Mouse (Mus musculus) heart, embryonic 11.5 days (tissue): Measurements from ENCODE around the gene Ppp3r1. TPM values are rescaled to one million over a fixed set of nuclear protein-coding genes. Genes with fewer than 3 reads are reported as not detected.
A peak's percentile ranks its signal among the peaks of the same experiment; 100 is the strongest.

ENCODE experiments used
- ATAC-seq: fragments of 200-750 bp; cut with Nextera tagmentation; replicated peaks from 2 replicates; pipeline ENCODE4 v1.8.0; 2017; ENCODE audit warnings: moderate library complexity; ENCODE audit not compliant: insufficient number of reproducible peaks, low FRiP score, low TSS enrichment
- H3K27ac ChIP-seq: fragments of 300-500 bp; sonication (generic); 2 replicates; pipeline ENCODE4 v1.5.1; 2014; ENCODE audit warnings: mild to moderate bottlenecking, low read depth, low read length
- H3K27me3 ChIP-seq: fragments of 300-500 bp; sonication (generic); 2 replicates; pipeline ENCODE4 v1.6.1; 2014; ENCODE audit warnings: mild to moderate bottlenecking, low read length, mixed read lengths; ENCODE audit not compliant: control insufficient read depth, insufficient read depth
- H3K36me3 ChIP-seq: fragments of 300-500 bp; sonication (generic); 2 replicates; pipeline ENCODE4 v1.6.1; 2014; ENCODE audit warnings: mild to moderate bottlenecking, low read length, moderate library complexity, mixed read lengths; ENCODE audit not compliant: control insufficient read depth, insufficient read depth
- H3K4me1 ChIP-seq: fragments of 300-500 bp; sonication (generic); 2 replicates; pipeline ENCODE4 v1.6.1; 2014; ENCODE audit warnings: low read length; ENCODE audit not compliant: control insufficient read depth, insufficient read depth
- H3K4me2 ChIP-seq: fragments of 300-500 bp; sonication (generic); 2 replicates; pipeline ENCODE4 v1.6.1; 2014; ENCODE audit warnings: mild to moderate bottlenecking, moderate library complexity
- H3K4me3 ChIP-seq: fragments of 300-500 bp; sonication (generic); 2 replicates; pipeline ENCODE4 v1.5.1; 2014; ENCODE audit warnings: low read depth, low read length
- H3K9ac ChIP-seq: fragments of 300-500 bp; sonication (generic); 2 replicates; pipeline ENCODE4 v1.6.1; 2014; ENCODE audit warnings: mild to moderate bottlenecking, low read depth, low read length, moderate library complexity
- H3K9me3 ChIP-seq: fragments of 300-500 bp; sonication (generic); replicated peaks from 2 replicates; pipeline ENCODE4 v1.6.1; 2016; ENCODE audit warnings: low read length; ENCODE audit not compliant: control insufficient read depth
- WGBS: fragments of 180-500 bp; shearing (Covaris S2); extraction: QIAGEN DNeasy Blood & Tissue Kit; methylation state at CpG from one replicate; pipeline ENCODE4 v1.1.7; 2014; ENCODE audit not compliant: insufficient replicate concordance; 5-methylcytosine and 5-hydroxymethylcytosine counted together
- polyA plus RNA-seq: library from polyadenylated mRNA; unstranded; fragments of >200 nt; fragmentation: Nextera tagmentation; extraction: Ambion mirVana; gene quantifications from 2 replicates; pipeline ENCODE4 v1.2.1, GENCODE M21; 2014

The Ppp3r1 gene
- 75.5 and 83.9 TPM in 2 replicates for polyA plus RNA-seq

DNA sequence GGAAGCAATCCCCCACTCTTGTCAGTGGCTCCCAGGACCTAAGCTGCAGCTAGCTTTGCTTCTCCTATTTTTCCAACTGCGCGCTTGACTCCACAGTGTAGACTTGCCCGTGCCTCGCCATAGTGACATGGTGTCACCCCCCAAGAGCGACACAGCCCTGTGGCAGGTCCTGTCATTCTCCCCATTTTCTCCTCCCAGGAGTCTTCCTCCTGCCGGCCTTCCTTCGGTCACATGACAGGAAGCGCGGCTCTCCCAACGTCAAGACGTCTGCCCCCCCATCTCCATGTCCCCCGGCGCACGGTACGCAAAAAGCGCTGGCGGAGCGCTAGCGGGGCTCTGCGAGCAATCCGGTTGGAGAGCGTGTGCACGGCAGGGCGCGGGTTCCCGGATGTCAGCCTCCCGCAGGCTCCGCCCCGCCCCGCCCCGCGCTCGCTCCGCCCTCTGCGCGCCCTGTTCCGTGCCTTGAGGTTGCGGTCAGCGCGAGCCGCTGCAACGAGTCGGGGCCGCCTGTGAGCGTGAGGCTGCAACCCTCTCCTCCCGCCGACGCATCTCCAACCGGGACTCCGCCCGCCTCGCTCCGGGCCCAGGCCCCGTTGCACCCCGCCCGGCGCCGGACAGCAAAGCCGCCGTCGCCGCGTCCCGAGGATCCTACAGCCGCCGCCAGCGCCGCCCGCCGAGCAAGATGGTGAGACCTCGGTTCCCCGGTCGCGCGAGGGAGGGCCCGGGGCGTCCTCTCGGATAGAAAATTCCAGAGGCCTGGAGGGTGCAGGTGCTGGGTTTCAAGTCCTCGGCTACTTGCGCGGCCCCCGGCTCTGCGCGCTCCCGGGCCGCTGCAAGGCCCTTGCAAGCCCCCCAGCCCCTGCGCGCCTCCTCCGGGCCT is at the start of gene Ppp3r1:
TSS of gene Ppp3r1 (plus strand) at position 406 of the 880 bp plus-strand sequence.
- H3K27me3 ChIP-seq, result no peaks in the 10 kb centered on the region
- peak; percentile 99 for ATAC-seq
- peaks cover 17% of the 10 kb centered on the region for H3K4me1 ChIP-seq
- H3K9me3 ChIP-seq, result no peaks in the 10 kb centered on the region
- WGBS, result under 1% methylated on average over 80 of the region's 89 CpGs
- H3K4me3 ChIP-seq, result peak within 1 kb of the TSS; percentile 99
- H3K36me3 ChIP-seq, result no peaks in the 10 kb centered on the region
- peak within 1 kb of the TSS; percentile 96 for H3K27ac ChIP-seq
- H3K9ac ChIP-seq, result peak within 1 kb of the TSS; percentile 98
- peak within 1 kb of the TSS; percentile 86 for H3K4me2 ChIP-seq

DNA sequence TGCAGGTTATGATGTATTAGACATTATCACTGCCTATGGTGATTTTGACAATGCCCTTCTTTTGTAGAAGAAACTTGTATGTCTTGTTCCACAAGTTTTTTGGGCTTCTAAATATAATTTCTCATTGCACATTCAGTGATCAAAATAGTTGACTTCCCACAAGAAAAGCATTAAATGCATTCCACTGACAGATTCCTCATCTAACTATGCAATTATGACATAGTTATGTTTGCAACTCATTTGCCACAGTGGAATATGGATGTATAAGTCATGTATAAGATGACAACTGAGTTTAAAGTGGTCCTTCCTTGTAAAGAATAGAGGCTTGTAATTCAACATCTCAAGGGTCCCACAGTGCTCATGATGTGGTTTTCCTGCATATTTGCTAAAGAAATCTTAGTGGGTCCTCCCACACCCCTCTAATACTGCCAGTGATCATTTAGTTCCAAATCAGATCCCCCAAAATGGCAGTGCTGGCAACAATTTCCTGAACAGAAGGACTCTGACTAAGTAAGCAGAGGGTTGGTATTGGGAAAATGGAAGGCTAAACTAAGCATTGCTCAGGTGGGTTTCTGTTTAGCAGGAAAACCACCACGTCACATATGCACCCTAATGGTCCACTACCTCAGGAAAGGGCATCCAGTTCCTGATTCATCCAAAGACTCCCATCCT is 46.5 kb upstream of the Ppp3r1 start:
- Histone ChIP-seq H3K9ac (no peak overlapping the region), H3K4me1 (no peaks in the 10 kb centered on the region), H3K27ac (no peak overlapping the region), H3K36me3 (no peaks in the 10 kb centered on the region), H3K4me2 (no peak overlapping the region), H3K27me3 (no peaks in the 10 kb centered on the region), H3K9me3 (no peaks in the 10 kb centered on the region), H3K4me3 (no peak overlapping the region)
- WGBS, result 72% methylated on average over 1 of the region's 1 CpGs
- ATAC-seq, result no peak

DNA sequence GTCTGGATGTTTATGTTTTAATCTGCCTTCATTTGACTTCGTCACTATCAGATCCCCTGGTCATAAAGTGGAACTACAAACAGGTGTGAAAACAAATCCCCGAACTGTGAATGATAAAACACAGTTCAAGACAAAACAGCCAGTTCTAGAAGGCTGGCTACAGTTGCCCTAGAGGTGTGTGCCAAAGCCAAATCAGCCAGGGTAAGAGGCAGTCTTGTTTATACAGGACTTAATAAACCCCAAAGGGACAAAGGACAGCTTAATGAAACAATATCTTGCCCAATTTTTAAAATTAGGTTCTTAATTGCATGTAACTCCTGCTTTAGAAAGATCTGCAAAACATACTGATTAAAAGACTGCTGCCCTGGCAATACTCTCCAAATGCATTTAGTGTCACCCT is 32.6 kb upstream of the Ppp3r1 start:
- 53% methylated on average over 2 of the region's 2 CpGs for WGBS
- Histone ChIP-seq H3K27me3 (no peaks in the 10 kb centered on the region), H3K4me3 (no peak overlapping the region), H3K9me3 (no peaks in the 10 kb centered on the region), H3K4me2 (no peak overlapping the region), H3K27ac (no peak overlapping the region), H3K4me1 (no peaks in the 10 kb centered on the region), H3K9ac (no peak overlapping the region), H3K36me3 (no peaks in the 10 kb centered on the region)
- ATAC-seq, result no peak

DNA sequence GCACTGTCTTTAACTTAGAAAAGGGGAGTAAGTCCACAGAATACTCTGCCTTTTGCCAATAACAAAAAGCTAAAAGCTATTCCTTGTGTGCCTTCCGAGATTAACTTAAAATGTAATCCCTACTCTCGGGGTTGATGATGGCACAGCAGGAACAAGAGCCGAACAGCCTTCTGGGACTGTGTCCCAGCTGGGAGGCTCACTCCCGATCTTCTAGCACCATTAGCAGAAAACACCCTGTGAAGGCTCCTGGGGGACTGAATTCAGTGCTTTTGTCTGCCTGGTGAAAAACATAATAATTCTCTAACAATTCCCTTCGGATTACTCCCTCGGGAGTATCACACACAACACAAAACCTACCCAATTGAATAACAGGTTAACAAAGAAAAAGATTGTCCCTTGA is 23.4 kb upstream of the Ppp3r1 start:
- H3K4me3 ChIP-seq, result no peak overlapping the region
- WGBS, result 35% methylated on average over 6 of the region's 6 CpGs
- no peaks in the 10 kb centered on the region for H3K4me1 ChIP-seq
- H3K27me3 ChIP-seq, result no peaks in the 10 kb centered on the region
- no peaks in the 10 kb centered on the region for H3K36me3 ChIP-seq
- no peak overlapping the region for H3K4me2 ChIP-seq
- no peak overlapping the region for H3K27ac ChIP-seq
- H3K9ac ChIP-seq, result no peak overlapping the region
- no peaks in the 10 kb centered on the region for H3K9me3 ChIP-seq
- ATAC-seq, result no peak

DNA sequence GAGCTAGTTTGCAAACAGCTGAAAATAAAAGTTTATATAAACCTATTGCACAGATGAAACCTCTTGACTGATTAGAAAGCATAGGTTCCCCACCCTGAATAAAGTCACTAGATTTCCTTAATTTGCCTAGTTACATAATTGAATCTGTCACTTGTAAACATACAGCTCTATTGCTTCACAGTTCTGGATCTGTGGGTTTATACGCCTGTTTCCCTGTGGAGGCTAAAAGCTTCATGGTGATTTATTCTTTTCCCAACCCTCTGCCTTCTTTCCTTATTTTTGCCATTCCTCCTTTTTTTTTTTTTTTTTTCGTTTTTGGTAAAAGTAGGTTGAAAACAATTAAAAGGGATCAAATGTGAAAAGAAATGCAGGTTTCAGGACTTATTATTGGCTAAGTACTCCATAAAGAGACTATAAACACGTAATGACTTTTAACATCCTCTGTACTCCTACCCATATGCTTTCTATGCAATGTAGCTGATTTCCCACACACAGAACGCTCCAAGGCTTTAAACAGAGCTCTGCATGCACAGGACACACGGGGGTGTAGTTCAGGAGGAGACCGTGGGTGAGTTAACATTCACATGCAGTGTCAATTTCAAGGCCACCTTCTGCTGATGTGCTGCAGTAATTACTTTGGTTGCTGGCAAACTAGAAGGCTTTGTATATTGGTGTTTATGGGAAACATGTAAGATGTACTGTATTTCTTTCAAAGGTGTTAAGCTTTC is 20.6 kb upstream of the Ppp3r1 start:
- H3K4me1 ChIP-seq, result no peaks in the 10 kb centered on the region
- H3K27ac ChIP-seq, result no peak overlapping the region
- no peak overlapping the region for H3K4me2 ChIP-seq
- H3K36me3 ChIP-seq, result no peaks in the 10 kb centered on the region
- ATAC-seq, result no peak
- 71% methylated on average over 6 of the region's 6 CpGs for WGBS
- H3K4me3 ChIP-seq, result no peak overlapping the region
- H3K9ac ChIP-seq, result no peak overlapping the region
- no peaks in the 10 kb centered on the region for H3K27me3 ChIP-seq
- H3K9me3 ChIP-seq, result no peaks in the 10 kb centered on the region

DNA sequence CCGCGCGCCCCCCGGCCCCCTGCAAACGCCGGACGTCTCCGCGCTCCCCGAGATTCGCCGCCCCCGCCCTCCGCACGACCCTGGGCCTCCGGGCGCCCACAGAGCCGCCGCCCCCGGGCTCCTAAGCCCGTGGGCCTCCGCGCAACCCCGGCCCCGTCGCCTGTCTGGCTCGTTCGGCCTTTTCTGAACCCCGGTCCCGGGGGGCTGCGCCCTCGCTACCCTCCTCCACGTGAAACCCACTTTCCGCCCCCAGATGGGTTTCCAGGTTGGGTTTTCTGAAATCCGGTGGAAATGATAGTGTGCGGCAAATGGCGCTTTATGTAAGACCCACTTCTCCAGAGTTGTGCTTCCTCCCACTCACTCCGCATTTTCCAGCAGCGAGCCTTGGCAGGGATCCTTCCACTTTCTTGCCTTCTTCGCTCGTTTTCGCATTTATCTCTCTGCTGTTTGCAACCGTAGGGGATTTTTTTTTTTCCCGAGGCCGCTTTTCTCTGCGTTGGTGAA is 727 bp downstream of the Ppp3r1 start:
- H3K27me3 ChIP-seq, result no peaks in the 10 kb centered on the region
- peak overlapping the region; percentile 96 for H3K27ac ChIP-seq
- H3K4me2 ChIP-seq, result peak overlapping the region; percentile 86
- H3K4me3 ChIP-seq, result peak overlapping the region; percentile 99
- WGBS, result under 1% methylated on average over 34 of the region's 46 CpGs
- no peaks in the 10 kb centered on the region for H3K9me3 ChIP-seq
- peak; percentile 47 for ATAC-seq
- H3K36me3 ChIP-seq, result no peaks in the 10 kb centered on the region
- peak overlapping the region; percentile 98 for H3K9ac ChIP-seq
- H3K4me1 ChIP-seq, result peaks cover 17% of the 10 kb centered on the region

DNA sequence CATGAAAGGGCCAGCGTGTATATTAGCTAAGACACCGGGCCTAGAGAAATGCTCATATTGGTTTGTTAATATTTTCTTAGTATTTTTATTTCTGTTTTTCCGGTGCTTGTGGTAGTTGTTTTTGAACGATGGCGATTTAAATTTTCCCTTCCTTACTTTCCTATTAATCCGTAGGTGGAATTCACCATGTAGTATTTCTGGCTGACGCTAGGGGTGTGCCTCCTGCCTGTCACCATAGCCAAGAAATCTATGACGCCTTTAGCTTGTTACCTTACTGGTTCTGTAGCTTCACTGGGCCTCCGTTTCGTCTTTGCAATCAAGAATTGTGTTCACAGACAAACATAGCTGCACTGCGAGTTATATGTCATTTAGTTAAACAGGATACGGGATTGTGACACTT is 1.2 kb downstream of the Ppp3r1 start:
- H3K27me3 ChIP-seq, result no peaks in the 10 kb centered on the region
- peak overlapping the region; percentile 86 for H3K4me2 ChIP-seq
- no peak for ATAC-seq
- peak overlapping the region; percentile 98 for H3K9ac ChIP-seq
- WGBS, result 3% methylated on average over 12 of the region's 12 CpGs
- peak overlapping the region; percentile 99 for H3K4me3 ChIP-seq
- H3K4me1 ChIP-seq, result peaks cover 17% of the 10 kb centered on the region
- peak overlapping the region; percentile 96 for H3K27ac ChIP-seq
- H3K9me3 ChIP-seq, result no peaks in the 10 kb centered on the region
- H3K36me3 ChIP-seq, result no peaks in the 10 kb centered on the region

GRCm38 (mm10) chr11:17163956-17164355 is 4.9 kb downstream of the Ppp3r1 start:
- ATAC-seq, result no peak
- no peaks in the 10 kb centered on the region for H3K36me3 ChIP-seq
- H3K9me3 ChIP-seq, result no peaks in the 10 kb centered on the region
- no peaks in the 10 kb centered on the region for H3K27me3 ChIP-seq
- H3K4me2 ChIP-seq, result no peak overlapping the region
- H3K4me3 ChIP-seq, result no peak overlapping the region
- no peak overlapping the region for H3K9ac ChIP-seq
- peaks cover 17% of the 10 kb centered on the region for H3K4me1 ChIP-seq
- H3K27ac ChIP-seq, result no peak overlapping the region
- WGBS, result 74% methylated on average over 1 of the region's 1 CpGs
